Mouse (Mus musculus): ENCODE data around the gene Wipf1. TPM values are rescaled to one million over a fixed set of nuclear protein-coding genes. Genes with fewer than 3 reads are reported as not detected.
A peak's percentile ranks its signal among the peaks of the same experiment; 100 is the strongest.

The Wipf1 gene
- total RNA-seq, 2 experiments from 2014 or later = 6.3 to 7.9 TPM

GRCm38 (mm10) chr2:73470146-73470630 lies 59.3 kb downstream of the Wipf1 start:
- no peak for DNase-seq (ENCODE audit: low spot score)

GRCm38 (mm10) chr2:73469552-73469951 lies 60.0 kb downstream of the Wipf1 start:
- DNase-seq (ENCODE audit: low spot score) = peak; percentile 80

- no peak for DNase-seq (ENCODE audit: low spot score)
Measured at GRCm38 (mm10) chr2:73468993-73469392, 60.5 kb downstream of the Wipf1 start.

GRCm38 (mm10) chr2:73467071-73467851 lies 62.3 kb downstream of the Wipf1 start:
- no peak for DNase-seq (ENCODE audit: low spot score)

GRCm38 (mm10) chr2:73466481-73466880 lies 63.1 kb downstream of the Wipf1 start:
- DNase-seq (ENCODE audit: low spot score) = no peak

GRCm38 (mm10) chr2:73463431-73464194 lies 65.9 kb downstream of the Wipf1 start:
- peak; percentile 50 for DNase-seq (ENCODE audit: low spot score)

GRCm38 (mm10) chr2:73462757-73463339 lies 66.7 kb downstream of the Wipf1 start:
- DNase-seq (ENCODE audit: low spot score) = no peak

- no peak for DNase-seq (ENCODE audit: low spot score)
Measured at GRCm38 (mm10) chr2:73462265-73462664, 67.3 kb downstream of the Wipf1 start.

- DNase-seq (ENCODE audit: low spot score) = peak; percentile 51
Measured at GRCm38 (mm10) chr2:73460168-73460567, 69.4 kb downstream of the Wipf1 start.

GRCm38 (mm10) chr2:73459607-73460153 lies 69.9 kb downstream of the Wipf1 start:
- no peak for DNase-seq (ENCODE audit: low spot score)

GRCm38 (mm10) chr2:73456886-73457285 lies 72.6 kb downstream of the Wipf1 start:
- DNase-seq (ENCODE audit: low spot score) = no peak

- no peak for DNase-seq (ENCODE audit: low spot score)
Measured at GRCm38 (mm10) chr2:73456154-73456553, 73.4 kb downstream of the Wipf1 start.

GRCm38 (mm10) chr2:73455541-73455940 lies 74.0 kb downstream of the Wipf1 start:
- DNase-seq (ENCODE audit: low spot score) = no peak

- DNase-seq (ENCODE audit: low spot score) = no peak
Measured at GRCm38 (mm10) chr2:73454682-73455081, 74.9 kb downstream of the Wipf1 start.

GRCm38 (mm10) chr2:73454186-73454585 lies 75.3 kb downstream of the Wipf1 start:
- DNase-seq (ENCODE audit: low spot score) = no peak

GRCm38 (mm10) chr2:73453717-73454116 lies 75.8 kb downstream of the Wipf1 start:
- no peak for DNase-seq (ENCODE audit: low spot score)

GRCm38 (mm10) chr2:73453085-73453484 lies 76.4 kb downstream of the Wipf1 start:
- no peak for DNase-seq (ENCODE audit: low spot score)

- no peak for DNase-seq (ENCODE audit: low spot score)
Measured at GRCm38 (mm10) chr2:73452556-73452955, 77.0 kb downstream of the Wipf1 start.

- no peak for DNase-seq (ENCODE audit: low spot score)
Measured at GRCm38 (mm10) chr2:73451541-73451940, 78.0 kb downstream of the Wipf1 start.

- no peak for DNase-seq (ENCODE audit: low spot score)
Measured at GRCm38 (mm10) chr2:73450172-73450715, 79.3 kb downstream of the Wipf1 start.

- DNase-seq (ENCODE audit: low spot score) = no peak
Measured at GRCm38 (mm10) chr2:73443985-73444384, 85.5 kb downstream of the Wipf1 start.

GRCm38 (mm10) chr2:73442015-73442414 lies 87.5 kb downstream of the Wipf1 start:
- no peak for DNase-seq (ENCODE audit: low spot score)

All from gastrocnemius, adult 18-20 months (tissue).